Mouse (Mus musculus) monocyte, adult 2 months (primary cell): Measurements from ENCODE around the gene Fancb.

Source experiments
- DNase-seq, 2 experiments: peaks; one replicate each; pipeline ENCODE4 v3.0.0; 2022; ENCODE audit warnings: low spot score in 2 of 2, low read depth in 1 of 2

The Fancb gene

DNA sequence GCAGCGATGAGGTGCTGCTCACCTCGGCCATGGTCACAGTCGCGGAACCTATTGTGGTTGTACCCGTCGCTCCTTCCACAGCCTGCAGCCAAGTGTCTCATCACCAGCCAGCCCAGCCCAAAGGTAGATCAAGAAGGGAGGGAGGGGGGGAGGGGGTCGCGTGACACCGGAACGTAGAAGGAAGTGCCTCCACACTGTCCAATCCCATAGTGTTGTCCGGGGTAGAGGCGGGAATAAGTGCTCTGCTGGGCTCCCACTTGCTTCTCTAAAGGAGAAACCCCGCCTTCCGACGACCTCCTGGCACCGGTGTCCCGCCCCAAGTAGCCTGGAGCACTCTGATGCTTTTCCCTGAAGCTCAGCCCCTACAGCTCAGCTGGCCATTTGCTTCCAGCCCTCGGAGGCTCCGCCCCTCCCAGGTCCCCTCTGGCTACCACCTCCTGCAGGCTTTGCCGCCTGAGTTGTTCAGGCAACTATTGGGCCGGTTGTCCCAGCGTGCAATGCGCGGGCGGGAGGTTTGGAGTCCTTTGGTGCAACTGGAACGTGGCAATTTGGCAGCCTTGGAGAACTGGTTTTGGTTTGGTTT is at the start of gene Fancb, which contains the start of gene Mospd2:
TSS of gene Fancb (plus strand) at position 400 of the 583 bp plus-strand sequence.
TSS of gene Mospd2 (minus strand) at position 183 of the 583 bp plus-strand sequence.
- DNase-seq, result peak; percentile 64 to 65

GRCm38 (mm10) chrX:164941540-164941939 is 38.9 kb upstream of the Fancb start:
- DNase-seq, result peak in 1 of 2 experiments; percentile 9

DNA sequence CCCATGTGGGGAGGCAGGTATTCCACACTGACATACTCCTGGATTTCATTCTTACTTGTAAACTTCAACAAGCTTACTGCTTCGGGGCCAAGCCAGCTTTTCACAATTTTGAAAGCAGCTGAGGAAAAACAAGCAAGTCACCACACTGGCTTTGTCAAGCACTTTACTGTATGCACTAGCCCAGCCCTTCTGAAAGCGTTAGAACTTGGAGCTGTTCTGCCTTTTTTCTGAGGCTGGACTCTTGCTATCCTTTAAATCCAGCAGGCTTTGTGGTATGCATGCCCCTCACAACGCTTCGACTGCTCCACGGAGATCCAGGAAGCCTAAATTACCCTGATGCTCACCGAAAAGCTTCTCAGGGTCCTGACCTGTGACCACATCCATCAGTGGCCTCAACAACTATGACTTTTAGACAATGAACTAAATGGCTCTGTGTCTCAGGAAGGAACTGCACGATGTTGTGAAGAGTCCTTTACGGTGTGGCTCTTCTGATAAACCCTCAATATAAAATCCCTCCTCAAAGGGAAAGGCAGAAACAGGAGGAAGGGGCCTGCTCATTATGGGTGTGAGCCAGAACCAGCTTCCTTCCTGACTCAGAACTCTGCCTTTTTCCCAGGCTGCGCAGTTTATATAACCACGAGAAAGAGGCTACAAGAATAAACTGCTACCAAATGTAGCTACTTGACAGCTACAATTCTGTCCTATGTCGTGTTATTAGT is 28.4 kb upstream of the Fancb start:
- DNase-seq, result no peak

GRCm38 (mm10) chrX:164952601-164953375 is 27.6 kb upstream of the Fancb start:
- DNase-seq, result no peak

- no peak for DNase-seq
Measured at GRCm38 (mm10) chrX:164965750-164966448, 14.5 kb upstream of the Fancb start.

DNA sequence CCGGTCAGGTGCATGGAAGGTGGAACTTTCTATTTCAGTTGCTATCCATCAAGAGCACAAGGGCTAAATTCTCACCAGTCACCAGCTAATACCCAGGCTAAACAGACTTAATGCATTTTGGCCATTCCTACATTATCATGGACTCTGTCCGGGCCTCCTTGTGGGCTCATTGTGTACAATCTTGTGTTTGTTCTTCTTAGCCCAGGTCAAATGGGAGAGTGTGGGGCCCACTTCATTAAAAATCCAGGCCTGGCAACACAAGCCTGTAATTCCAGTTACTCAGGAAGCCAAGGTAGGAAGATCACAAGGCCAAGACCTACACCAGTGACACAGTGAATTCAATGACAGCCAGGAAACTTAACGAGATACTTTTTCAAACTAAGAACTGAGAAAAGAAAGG is 9.2 kb upstream of the Fancb start:
- no peak for DNase-seq

- no peak for DNase-seq
Measured at GRCm38 (mm10) chrX:164978866-164979265, 1.5 kb upstream of the Fancb start.

DNA sequence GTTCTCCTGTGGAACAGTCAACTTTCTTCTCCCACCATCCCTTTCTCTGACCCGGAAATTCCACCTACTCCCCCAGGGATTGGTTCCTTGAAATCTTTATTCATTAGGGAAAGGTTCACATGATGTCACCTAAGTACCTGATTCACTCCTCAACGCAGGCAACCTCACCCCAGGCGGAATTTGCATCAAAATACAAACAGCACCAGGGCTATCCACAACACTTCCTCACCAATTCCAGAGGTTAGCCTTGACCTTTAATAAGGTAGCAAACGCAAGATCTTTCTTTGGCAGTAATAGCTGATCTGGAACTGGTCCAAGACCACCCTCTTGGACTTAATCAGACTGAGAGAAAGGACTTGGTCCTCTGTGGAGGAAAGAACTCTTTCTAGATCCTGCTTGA is 22.7 kb downstream of the Fancb start:
- DNase-seq, result no peak

DNA sequence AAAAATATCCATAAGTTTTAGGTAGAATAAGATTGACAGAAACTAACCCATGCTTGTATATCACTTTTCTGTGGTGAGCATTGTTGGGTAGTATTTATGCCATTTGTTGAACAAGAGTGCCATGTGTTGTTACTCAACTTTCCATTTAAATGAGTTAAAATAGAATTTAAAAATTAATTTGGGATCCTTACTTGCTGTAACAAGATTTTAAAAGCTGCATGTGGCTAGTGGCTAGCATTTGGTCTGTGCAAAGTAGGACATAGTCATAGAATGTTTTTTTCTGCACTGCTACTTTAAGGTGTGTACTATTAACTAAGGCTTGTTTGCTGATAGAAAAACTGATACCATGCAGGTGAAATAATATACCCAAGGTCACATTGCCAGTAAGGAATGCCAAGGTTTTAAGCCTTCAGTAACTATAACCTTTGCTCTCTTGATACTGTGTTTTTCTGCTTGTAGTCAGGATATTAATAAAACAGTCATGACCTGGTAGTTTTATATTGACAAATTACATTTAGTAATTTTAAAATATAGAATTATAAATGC is 24.5 kb downstream of the Fancb start, which contains the start of gene Gm17604:
TSS of gene Gm17604 (minus strand) at position 51 of the 546 bp plus-strand sequence.
- no peak for DNase-seq
